Mouse (Mus musculus) embryonic facial prominence, embryonic 10.5 days (tissue): ENCODE results near the gene Clps. TPM values are rescaled to one million over a fixed set of nuclear protein-coding genes. Genes with fewer than 3 reads are reported as not detected.

Experiments used
- DNase-seq: peaks from one replicate; pipeline ENCODE4 v3.0.0-alpha.2; 2017; ENCODE audit warnings: low spot score
- H3K27ac ChIP-seq: fragments of 300-500 bp; sonication (generic); replicated peaks from 2 replicates; pipeline ENCODE4 v1.5.1; 2016; ENCODE audit warnings: mild to moderate bottlenecking
- H3K27me3 ChIP-seq: fragments of 300-500 bp; sonication (generic); replicated peaks from 2 replicates; pipeline ENCODE4 v1.6.1; 2016; ENCODE audit warnings: low read depth, mild to moderate bottlenecking; ENCODE audit not compliant: poor library complexity, severe bottlenecking
- H3K36me3 ChIP-seq: fragments of 300-500 bp; sonication (generic); replicated peaks from 2 replicates; pipeline ENCODE4 v1.6.1; 2016; ENCODE audit warnings: mild to moderate bottlenecking, moderate library complexity
- H3K4me1 ChIP-seq: fragments of 300-500 bp; sonication (generic); 2 replicates; pipeline ENCODE4 v1.6.1; 2016
- H3K4me3 ChIP-seq: fragments of 300-500 bp; sonication (generic); 2 replicates; pipeline ENCODE4 v1.5.1; 2016; ENCODE audit warnings: mild to moderate bottlenecking, moderate library complexity
- H3K9me3 ChIP-seq: fragments of 300-500 bp; sonication (generic); 2 replicates; pipeline ENCODE4 v1.6.1; 2016; ENCODE audit warnings: mild to moderate bottlenecking
- WGBS: fragments of 180-500 bp; shearing (Covaris S2); methylation state at CpG from one replicate; pipeline ENCODE4 v1.1.7; 2016; 5-methylcytosine and 5-hydroxymethylcytosine counted together
- polyA plus RNA-seq: library from polyadenylated mRNA; unstranded; fragments of >200 nt; fragmentation: Nextera tagmentation; extraction: Ambion mirVana; gene quantifications from 2 replicates; pipeline ENCODE4 v1.2.1, GENCODE M21; 2016

Clps gene
- polyA plus RNA-seq, 1 experiment from 2014 or later, result not detected

- peaks cover 75% of the 10 kb centered on the region for H3K27me3 ChIP-seq
- peaks cover 51% of the 10 kb centered on the region for H3K4me1 ChIP-seq
- H3K4me3 ChIP-seq, result peak overlapping the region; percentile 79
- no peaks in the 10 kb centered on the region for H3K9me3 ChIP-seq
- 42% methylated on average over 6 of the region's 6 CpGs for WGBS
- DNase-seq, result no peak
- no peaks in the 10 kb centered on the region for H3K36me3 ChIP-seq
- no peak overlapping the region for H3K27ac ChIP-seq
These were observed 38.6 kb downstream of the Clps start for GRCm38 (mm10) chr17:28521920-28522319.

GRCm38 (mm10) chr17:28521071-28521726, 39.4 kb downstream of the Clps start:
- peaks cover 82% of the 10 kb centered on the region for H3K27me3 ChIP-seq
- WGBS, result 66% methylated on average over 5 of the region's 5 CpGs

DNA sequence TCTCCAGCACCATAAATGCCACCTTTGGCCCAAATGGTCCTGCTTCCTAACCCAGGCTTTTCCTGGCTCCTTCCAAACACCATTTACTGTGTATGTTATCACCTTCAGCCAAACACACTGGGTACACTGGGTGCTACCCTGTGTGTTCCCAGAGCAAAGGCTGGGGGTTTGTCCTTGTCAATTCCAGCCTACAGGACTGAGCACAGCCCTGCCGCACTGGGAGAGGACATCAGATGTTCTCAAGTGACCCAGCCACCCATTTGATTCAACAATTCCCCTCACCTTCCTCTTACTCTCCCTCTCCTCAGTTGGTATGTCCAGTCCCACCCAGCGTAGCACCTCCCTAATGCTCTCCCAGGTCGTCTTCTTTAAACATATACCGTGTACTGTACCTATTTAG, 40.0 kb downstream of the Clps start:
- Histone ChIP-seq H3K27me3 (peaks cover 89% of the 10 kb centered on the region), H3K9me3 (no peaks in the 10 kb centered on the region), H3K4me1 (peaks cover 57% of the 10 kb centered on the region), H3K36me3 (no peaks in the 10 kb centered on the region), H3K27ac (no peak overlapping the region), H3K4me3 (no peak overlapping the region)
- WGBS, result 81% methylated on average over 4 of the region's 4 CpGs
- no peak for DNase-seq

More at GRCm38 (mm10) chr17:28521071-28521726, 39.4 kb downstream of the Clps start:
- Histone ChIP-seq H3K36me3 (no peaks in the 10 kb centered on the region), H3K4me1 (peaks cover 53% of the 10 kb centered on the region), H3K9me3 (no peaks in the 10 kb centered on the region), H3K4me3 (no peak overlapping the region), H3K27ac (no peak overlapping the region)
- no peak for DNase-seq

GRCm38 (mm10) chr17:28519827-28520226, 40.7 kb downstream of the Clps start:
- peaks cover 94% of the 10 kb centered on the region for H3K27me3 ChIP-seq
- no peak overlapping the region for H3K4me3 ChIP-seq
- H3K4me1 ChIP-seq, result peaks cover 65% of the 10 kb centered on the region
- H3K9me3 ChIP-seq, result no peaks in the 10 kb centered on the region
- 92% methylated on average over 3 of the region's 3 CpGs for WGBS
- H3K36me3 ChIP-seq, result no peaks in the 10 kb centered on the region
- DNase-seq, result no peak
- H3K27ac ChIP-seq, result no peak overlapping the region

DNA sequence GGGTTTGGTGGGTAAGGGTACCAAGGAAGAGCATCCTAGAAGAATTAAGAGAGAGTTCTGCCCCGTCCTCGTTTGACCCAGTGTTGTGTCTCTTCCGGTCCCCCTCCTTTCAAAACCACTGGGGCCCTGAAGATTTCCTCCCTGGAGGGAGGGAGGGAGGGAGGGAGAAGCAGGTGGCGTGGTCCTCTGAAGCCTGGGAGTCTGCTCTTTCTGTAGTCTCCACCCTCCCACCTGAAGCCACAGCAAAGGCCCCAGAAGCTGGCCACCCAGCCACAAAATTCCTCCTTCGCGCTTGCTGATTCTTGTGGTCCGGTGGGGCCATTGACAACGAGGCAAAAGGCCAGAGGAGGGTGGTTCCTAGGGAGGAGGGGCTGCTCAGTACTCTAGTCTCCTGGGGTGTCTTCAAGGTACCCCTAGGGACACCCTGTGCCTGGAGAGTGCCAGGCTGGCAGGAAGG, 41.9 kb downstream of the Clps start:
- WGBS, result 23% methylated on average over 8 of the region's 8 CpGs
- peak overlapping the region; percentile 83 for H3K27ac ChIP-seq
- DNase-seq, result no peak
- peaks cover 67% of the 10 kb centered on the region for H3K4me1 ChIP-seq
- H3K4me3 ChIP-seq, result peak overlapping the region; percentile 66
- no peaks in the 10 kb centered on the region for H3K9me3 ChIP-seq
- no peaks in the 10 kb centered on the region for H3K36me3 ChIP-seq
- peaks cover 92% of the 10 kb centered on the region for H3K27me3 ChIP-seq

- H3K4me1 ChIP-seq, result peaks cover 63% of the 10 kb centered on the region
- H3K27me3 ChIP-seq, result peaks cover 88% of the 10 kb centered on the region
- peak overlapping the region; percentile 83 for H3K27ac ChIP-seq
- H3K36me3 ChIP-seq, result no peaks in the 10 kb centered on the region
- DNase-seq, result peak; percentile 62
- H3K4me3 ChIP-seq, result peak overlapping the region; percentile 66
- H3K9me3 ChIP-seq, result no peaks in the 10 kb centered on the region
- 1% methylated on average over 46 of the region's 46 CpGs for WGBS
These were observed 42.5 kb downstream of the Clps start for GRCm38 (mm10) chr17:28517956-28518614.

DNA sequence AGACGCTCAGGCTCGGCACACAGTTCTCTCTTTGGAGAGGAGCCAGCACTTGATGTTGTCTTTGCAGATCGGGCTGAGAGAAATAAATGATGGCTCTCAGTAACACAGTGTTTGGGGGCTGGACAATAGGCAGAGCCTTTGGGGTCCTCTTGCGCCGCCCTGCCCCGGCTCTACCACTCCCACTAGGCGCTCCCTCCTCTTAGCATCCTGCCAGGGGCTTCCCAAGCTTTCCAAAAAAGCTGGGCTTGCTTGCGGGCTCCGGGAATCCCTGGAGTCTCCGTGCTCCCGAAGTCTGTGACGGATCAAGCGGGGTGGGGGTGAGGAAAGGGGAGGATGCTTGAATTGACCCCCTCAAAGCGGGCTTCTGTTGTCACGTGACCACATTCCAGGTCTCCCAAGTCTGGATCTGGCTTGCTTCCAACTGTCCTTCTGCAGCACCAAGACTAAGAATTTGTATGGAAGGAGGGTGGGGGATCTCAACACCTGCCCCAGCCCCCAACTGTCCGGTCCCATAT, 43.1 kb downstream of the Clps start, which contains the start of gene Fkbp5:
TSS of gene Fkbp5 (minus strand) at position 87 of the 515 bp plus-strand sequence.
- peak; percentile 67 for DNase-seq
- whole genome bisulfite sequencing, result 4% methylated on average over 16 of the region's 16 CpGs
- H3K27me3 ChIP-seq, result peaks cover 91% of the 10 kb centered on the region
- no peaks in the 10 kb centered on the region for H3K9me3 ChIP-seq
- H3K4me1 ChIP-seq, result peaks cover 63% of the 10 kb centered on the region
- peak within 1 kb of the TSS; percentile 83 for H3K27ac ChIP-seq
- H3K4me3 ChIP-seq, result peak within 1 kb of the TSS; percentile 66
- H3K36me3 ChIP-seq, result no peaks in the 10 kb centered on the region

DNA sequence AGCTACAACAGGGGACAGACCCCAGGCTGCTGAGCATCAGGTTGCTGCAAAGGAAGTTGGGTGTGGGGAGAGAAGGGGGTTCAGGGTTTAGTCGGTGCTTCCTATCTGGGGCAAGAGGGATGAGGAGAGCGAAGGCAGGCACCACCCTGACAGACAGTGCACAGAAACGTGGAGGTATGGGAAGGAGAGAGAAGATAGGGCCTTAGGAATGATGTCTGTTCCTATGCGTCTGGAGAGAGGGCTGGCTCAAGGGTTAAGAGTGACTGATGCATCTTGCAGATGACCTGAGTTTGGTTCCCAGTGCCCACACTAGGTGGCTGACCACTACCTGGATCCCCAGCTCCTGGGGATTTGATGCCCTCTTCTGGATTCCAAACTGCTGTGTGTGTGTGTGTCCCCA, 43.7 kb downstream of the Clps start:
- Histone ChIP-seq H3K27ac (no peak overlapping the region), H3K4me1 (peaks cover 63% of the 10 kb centered on the region), H3K27me3 (peaks cover 90% of the 10 kb centered on the region), H3K9me3 (no peaks in the 10 kb centered on the region), H3K36me3 (no peaks in the 10 kb centered on the region), H3K4me3 (peak overlapping the region; percentile 66; the same call in 1 of the 2 replicates)
- no peak for DNase-seq
- 63% methylated on average over 4 of the region's 4 CpGs for WGBS

DNA sequence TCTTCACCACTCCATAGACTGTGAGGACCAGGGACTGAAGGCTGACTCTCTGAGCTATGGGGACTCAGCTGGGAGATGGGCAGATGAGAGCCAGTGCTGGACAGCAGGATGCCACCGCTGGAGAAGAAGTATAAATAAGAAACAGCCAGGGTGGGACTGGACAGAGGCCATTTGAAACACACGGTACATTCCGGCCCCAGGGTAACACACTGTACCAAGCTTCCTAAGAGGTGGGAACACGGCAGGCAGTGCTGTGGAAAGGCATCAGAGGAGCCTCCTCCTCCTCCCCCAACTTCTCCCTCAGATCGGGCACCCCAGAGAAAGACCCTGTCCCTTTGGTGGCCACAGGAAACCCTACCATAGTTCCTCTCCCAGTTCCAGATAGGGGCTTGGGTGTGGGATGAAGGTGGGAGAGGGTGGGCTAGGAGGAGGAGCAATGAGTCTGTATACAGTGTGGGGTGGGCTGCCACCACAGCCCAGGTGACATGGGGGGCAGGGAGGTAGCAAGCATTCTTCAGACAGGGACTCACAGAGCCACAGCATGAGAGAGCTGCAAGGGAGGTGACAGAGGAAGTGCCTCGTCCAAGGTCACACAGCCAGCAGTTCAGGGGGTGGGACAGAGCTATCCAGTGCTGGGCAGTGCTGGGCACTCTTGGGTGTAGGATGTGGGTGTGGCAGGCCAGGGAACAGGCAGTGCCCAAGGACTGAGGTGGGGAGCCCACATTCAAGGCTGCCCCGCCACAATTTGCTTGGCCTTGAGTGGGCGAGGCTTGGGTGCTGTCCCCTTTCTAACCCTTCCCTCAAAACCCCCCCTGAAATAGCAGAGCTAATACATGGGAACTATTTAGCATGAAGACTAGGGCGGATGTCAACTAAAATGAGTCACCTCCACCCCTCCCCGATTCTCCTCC, 44.9 kb downstream of the Clps start:
- Histone ChIP-seq H3K9me3 (no peaks in the 10 kb centered on the region), H3K4me3 (no peak overlapping the region), H3K36me3 (no peaks in the 10 kb centered on the region), H3K27ac (no peak overlapping the region), H3K4me1 (peaks cover 70% of the 10 kb centered on the region), H3K27me3 (peaks cover 83% of the 10 kb centered on the region)
- WGBS, result 67% methylated on average over 10 of the region's 10 CpGs
- DNase-seq, result no peak

GRCm38 (mm10) chr17:28514555-28514954, 46.0 kb downstream of the Clps start:
- H3K4me1 ChIP-seq, result peaks cover 77% of the 10 kb centered on the region
- no peak for DNase-seq

DNA sequence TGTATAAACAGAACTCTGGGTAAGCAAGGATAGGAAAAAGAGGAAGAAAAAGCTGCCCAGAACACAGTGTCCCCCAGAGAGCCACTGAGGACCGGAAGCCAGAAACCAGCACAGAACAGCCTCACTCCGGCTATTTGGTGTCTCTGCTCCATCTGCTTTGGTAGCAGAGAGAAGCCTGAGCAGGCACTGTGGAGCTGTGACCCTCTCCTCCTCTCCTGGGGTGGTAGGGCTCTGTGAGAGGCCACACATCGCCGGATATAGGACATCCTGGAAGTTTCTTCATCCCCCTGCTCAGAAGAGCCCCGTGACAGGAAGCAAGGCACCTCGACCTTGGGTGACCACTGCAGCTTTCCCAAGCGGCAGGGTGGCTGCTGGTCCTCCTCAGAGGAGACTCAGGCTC, 46.7 kb downstream of the Clps start:
- no peak for DNase-seq
- Histone ChIP-seq H3K4me1 (peaks cover 75% of the 10 kb centered on the region), H3K4me3 (no peak overlapping the region), H3K27me3 (peaks cover 70% of the 10 kb centered on the region), H3K9me3 (no peaks in the 10 kb centered on the region), H3K27ac (0 out of 2 replicates have a peak overlapping the region, but pooled peaks have one; percentile 12), H3K36me3 (no peaks in the 10 kb centered on the region)
- WGBS, result 60% methylated on average over 7 of the region's 7 CpGs

More at GRCm38 (mm10) chr17:28514555-28514954, 46.0 kb downstream of the Clps start:
- H3K36me3 ChIP-seq, result no peaks in the 10 kb centered on the region
- H3K4me3 ChIP-seq, result no peak overlapping the region
- H3K27me3 ChIP-seq, result peaks cover 76% of the 10 kb centered on the region
- H3K27ac ChIP-seq, result no peak overlapping the region
- WGBS, result 74% methylated on average over 5 of the region's 5 CpGs
- no peaks in the 10 kb centered on the region for H3K9me3 ChIP-seq

DNA sequence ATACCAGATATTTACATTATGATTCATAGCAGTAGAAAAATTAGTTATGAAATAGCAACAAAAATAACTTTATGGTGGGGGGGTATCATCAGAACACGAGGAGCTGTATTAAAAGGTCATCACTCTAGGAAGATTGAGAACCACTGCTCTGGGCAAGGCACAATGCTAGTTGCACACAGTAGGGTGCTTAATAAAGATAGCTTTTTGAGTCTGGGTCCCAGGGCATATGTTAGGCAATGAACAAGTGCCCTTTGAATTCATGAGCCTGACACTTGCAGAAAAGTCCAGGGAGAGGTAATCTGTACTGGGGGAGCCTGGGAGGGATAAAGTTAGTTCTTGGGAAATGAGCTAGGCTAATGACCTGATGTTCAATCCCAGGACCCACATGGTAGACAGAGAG, 47.2 kb downstream of the Clps start:
- Histone ChIP-seq H3K36me3 (no peaks in the 10 kb centered on the region), H3K9me3 (no peaks in the 10 kb centered on the region), H3K27ac (no peak overlapping the region), H3K4me3 (no peak overlapping the region), H3K4me1 (peaks cover 70% of the 10 kb centered on the region), H3K27me3 (peaks cover 65% of the 10 kb centered on the region)
- 77% methylated on average over 1 of the region's 1 CpGs for WGBS
- no peak for DNase-seq
